Mouse (Mus musculus): ENCODE results near the gene Olfr98. TPM values are rescaled to one million over a fixed set of nuclear protein-coding genes. Genes with fewer than 3 reads are reported as not detected.
"Not testable (repeated sequence)": the region's sequence is repeated elsewhere in the genome, so short reads cannot be mapped to it uniquely, and the experiment has no call there.

Olfr98 gene
- total RNA-seq (2021): not detected
- long read RNA-seq, experiment 1: 0 reads
- long read RNA-seq, experiment 2: 0 reads

DNA sequence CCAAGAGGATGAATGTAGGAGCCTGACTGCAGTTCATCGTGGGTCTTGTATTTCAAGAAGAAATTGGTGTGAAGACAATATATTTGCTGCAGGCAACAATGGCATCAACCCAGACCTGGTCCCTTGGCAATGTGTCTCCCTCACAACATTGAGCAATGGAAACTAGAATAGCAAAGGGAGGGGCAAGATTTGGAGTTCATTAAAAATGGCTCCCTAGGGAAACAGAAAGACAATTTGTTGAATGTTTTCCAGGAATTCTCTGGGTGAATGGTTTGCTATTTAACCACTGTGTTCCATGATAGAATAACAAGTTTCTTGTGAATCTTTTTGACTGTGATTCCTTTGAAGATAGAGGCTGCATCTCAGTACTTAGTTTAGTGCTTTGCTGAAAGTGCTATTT lies at the start of gene Olfr98:
Olfr98 (minus strand) TSS at position 124 of the 400 bp plus-strand sequence.
- DNase-seq: peak; percentile 30

DNA sequence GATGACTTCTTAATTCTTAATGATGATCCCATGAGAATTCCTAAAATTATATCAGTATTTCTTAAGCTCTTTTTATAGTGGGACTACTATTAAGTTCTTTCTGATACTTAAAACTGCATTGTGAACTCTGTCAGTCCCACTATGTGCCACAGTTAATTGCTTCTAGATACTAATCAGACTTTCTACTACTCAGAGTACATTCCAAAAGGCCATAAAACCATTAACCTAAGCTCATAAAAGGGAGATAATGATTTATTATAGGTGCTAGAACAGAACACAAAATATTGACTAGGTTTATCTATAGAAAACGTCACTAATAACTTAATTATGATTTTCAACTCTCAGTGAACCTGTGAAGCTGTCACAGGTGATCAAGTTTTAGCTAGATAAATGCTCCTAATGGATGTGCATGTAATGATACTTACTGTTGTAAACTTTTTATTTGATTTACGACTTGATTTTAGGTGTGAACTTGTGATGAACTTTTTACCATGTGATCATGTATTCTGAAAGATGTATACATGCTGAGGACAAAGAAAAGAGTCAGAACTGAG lies 46.7 kb upstream of the Olfr98 start:
- no peak for DNase-seq

DNA sequence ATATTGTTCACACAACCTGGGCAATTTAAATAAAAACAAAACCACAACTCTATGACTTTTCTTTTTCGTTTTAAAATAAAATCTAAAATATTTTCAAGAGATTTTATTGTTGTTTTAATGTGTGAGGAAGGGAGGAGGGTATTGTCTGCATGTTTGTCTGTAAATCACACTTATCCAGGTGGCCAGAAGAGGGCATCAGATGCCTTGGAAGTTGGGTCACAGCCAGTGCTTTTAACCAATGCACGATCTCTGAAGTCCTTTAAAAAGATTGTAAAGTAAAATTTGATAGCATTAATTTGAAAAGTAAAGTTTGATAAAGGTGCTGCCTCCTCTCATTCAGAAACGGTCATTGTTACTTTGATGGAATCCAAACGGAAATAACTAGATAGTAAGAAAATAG lies 44.9 kb upstream of the Olfr98 start:
- peak; percentile 15 for DNase-seq

DNA sequence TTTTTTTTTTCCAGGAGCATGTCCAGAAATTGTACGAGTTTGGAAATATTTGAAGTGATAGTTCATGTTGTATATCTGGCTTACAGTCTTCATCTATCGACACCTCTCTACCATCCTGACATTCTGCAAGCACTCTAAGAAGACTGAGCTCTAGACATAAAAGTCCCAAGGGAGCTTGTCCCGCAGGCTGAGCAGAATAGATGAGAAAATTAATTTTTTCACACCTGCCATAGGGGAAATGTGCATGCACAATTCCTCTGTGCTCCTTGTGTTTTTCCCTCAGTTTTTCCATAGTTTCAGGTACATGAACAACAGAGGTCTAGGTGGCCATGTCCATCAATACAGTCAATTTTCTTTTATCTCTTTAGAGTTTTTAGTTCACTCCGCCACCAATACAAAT lies 40.7 kb upstream of the Olfr98 start, which contains the start of gene Olfr101:
Olfr101 (minus strand) TSS at position 101 of the 400 bp plus-strand sequence.
- no peak for DNase-seq

DNA sequence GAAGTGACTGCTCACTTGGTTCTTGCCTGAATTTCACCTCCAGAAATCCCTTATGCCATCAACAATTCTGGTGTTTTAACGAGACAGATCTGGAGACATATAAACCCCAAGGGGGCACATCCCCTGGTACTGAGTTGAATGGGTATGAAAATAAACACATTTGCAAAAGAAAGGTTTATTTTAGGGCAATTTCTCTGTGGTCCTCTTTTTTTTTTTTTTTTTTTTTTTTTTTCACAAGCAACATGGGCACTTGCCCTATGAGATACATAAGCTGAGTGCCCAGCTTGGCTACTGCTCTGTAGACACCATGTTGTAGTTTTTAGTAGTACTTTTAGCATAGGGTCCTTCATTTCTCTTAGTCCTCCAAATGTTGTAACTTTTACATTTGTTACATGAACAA lies 19.8 kb upstream of the Olfr98 start, which contains the start of gene Olfr99:
Olfr99 (minus strand) TSS at position 101 of the 400 bp plus-strand sequence.
- DNase-seq: no peak

DNA sequence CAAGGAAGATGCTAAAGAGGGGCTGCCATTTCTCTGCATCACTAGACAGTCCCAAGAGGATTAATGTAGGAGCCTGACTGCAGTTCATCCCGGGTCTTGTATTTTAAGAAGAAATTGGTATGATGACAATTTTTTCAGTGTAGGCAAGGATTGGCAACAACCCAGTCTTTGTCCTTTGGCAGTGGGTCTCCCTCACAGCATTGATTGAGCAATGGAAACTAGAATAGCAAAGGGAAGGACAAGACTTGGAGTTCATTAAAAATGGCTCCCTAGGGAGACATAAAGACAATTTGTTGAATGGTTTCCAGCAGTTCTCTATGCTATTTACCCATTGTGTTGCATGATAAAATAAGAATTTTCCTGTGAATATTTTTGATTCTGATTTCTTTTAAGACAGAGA lies 16.8 kb upstream of the Olfr98 start:
- DNase-seq: peak; percentile 16

DNA sequence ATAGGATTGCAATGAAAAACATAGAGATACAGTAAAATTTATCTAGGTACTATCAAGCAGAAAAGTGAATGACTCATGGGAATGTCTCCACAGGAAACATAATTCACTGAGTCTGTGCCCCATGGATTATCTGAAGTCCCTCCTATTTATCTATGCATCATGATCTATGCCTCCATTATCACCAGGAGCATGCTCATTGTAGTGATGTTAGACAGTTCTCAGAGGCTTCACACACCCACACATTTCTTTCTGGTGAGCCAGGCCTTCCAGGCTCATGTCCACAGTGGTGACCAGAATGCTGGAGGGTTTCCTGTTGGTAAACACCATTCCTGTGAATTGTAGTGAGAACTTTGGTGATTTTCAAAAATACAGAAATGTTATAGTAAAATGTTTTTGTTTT lies 13.0 kb upstream of the Olfr98 start:
- DNase-seq: no peak

DNA sequence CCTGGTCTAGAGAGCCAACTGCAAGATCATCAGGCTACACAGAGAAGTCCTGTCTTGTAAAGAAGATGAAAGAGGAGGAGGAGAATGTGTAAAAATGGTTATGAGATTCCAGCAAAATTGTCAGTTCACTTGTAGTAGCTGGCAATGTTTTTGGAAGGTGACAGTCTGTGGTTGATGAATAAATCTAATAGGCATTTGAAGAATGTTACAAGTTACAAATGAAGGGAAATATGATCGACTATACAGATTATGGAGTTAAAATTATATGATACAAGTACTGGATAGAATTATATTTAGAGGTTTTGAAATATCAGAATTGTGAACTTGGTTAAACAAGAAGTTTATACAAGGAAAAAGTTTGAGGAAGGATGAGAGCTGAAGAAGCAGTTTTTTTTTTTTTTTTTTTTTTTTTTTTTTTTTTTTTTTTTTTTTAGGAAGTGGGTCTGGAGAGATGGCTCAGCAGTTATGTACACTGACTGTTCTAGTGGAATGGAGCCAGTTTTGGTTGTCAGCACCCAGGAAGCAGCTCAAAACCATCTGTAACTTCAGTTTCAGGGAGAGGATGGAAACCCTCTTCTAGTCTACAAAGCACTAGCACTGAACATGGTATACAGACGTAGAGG lies 12.2 kb upstream of the Olfr98 start:
- no peak for DNase-seq

DNA sequence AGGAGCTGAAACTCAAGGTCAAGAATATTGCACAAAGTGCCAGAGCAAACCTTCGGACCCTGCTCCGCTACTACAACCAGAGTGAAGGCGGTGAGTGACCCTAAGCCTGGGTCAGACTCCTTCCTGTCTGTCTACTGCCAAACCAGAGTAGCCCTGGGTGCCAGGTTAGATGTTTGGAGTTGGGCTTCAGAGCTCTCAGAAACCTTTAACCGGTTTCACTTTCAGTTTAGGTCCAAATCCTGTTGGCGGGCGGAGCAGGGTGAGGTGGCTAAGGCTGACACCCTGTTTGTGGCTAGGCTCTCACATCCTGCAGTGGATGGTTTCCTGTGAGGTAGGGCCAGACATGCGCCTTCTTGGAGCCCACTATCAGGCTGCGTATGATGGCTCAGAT lies 7.1 kb upstream of the Olfr98 start:
- DNase-seq: peak; percentile 53

DNA sequence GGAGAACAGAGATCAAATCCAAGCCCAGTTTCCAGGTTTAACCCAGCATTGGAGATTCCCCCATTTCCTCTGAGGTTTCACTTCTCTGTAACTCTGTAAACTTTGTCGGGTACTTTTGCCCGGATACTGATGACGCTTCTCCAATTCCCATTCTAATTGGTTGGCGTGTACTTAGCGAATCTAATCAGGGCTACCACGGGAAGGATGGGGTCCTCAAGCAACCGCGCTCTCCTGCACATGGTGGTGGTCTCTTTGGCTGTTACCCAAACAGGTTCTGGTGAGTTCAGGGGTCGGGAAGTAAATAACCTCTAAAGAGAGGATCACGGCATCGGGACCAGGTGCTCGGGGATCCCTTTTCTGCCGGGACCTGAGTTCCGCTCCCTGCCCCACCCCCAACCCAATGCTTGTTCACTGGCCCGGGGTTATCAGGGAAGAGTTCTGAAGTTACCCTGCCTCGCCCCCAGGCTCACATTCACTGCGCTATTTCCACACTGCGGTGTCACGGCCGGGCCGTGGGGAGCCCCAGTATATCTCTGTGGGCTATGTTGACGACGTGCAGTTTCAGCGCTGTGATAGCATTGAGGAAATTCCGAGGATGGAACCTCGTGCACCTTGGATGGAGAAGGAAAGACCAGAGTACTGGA lies 6.6 kb upstream of the Olfr98 start, which contains the start of gene H2-M3:
H2-M3 (plus strand) TSS at position 163 of the 644 bp plus-strand sequence.
- DNase-seq: peak; percentile 92

DNA sequence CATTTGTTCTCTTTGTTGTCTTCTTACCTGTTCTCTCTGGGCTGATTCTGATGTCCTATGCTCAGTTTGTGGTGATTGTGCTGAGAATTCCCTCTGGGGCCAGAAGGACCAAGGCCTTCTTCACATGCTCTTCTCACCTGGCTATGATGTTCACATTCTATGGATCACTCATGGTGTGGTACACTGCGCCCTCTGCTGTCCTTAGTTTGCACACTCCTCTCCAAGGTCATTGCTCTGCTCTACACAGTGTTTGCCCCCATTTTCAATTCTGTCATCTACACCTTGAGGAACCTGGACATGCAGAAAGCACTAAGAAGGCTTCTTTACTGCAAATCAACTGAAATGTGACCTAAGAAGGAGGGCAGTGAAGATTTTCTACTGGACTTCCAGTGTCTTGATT lies 13.0 kb downstream of the Olfr98 start:
- DNase-seq: peak; percentile 12

DNA sequence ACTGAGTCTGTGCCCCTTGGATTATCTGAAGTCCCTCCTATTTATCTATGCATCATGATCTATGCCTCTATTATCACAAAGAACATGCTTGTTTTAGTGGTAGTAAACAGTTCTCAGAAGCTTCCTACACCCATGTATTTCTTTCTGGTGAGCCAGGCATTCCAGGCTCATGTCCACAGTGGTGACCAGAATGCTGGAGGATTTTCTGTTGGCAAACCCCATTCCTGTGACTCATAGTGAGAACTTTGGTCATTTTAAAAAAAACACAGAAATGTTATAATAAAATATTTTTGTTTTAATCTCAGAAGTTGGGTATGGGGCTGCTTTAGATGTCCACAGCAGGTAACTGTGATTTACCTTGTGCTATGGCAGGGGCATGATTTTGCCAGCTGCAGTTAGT lies 14.1 kb downstream of the Olfr98 start:
- no peak for DNase-seq

DNA sequence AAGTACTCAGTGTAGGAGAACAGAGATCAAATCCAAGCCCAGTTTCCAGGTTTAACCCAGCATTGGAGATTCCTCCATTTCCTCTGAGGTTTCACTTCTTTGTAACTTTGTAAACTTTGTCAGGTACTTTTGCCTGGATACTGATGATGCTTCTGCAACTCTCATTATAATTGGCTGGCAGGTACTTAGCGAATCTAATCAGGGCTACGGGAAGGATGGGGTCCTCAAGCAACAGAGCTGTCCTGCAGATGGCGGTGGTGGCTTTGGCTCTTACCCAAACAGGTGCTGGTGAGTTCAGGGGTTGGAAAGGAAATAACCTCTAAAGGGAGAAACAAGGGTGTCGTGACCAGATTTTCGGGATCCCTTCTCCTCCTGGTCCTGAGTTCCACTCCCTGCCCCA lies 16.8 kb downstream of the Olfr98 start:
- peak; percentile 53 for DNase-seq

DNA sequence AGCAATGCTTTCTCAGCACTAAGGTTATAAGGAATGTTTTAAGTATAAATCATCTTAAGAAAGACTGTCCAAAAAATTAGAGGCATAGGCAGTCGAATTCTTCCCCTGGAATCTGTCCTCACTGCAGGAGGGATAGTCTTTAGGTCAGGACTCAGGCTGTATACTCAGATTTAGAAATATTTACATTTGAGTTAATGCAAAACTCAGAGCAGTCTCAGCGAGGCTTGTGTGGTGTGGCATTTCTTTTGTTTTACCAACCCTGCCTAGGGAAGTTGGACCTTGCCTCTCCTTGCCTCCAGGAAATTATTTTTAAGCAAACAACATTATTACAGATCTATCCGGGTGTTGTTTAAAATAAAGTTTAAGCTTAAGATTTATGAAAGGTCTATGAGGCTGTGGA lies 21.4 kb downstream of the Olfr98 start:
- no peak for DNase-seq

DNA sequence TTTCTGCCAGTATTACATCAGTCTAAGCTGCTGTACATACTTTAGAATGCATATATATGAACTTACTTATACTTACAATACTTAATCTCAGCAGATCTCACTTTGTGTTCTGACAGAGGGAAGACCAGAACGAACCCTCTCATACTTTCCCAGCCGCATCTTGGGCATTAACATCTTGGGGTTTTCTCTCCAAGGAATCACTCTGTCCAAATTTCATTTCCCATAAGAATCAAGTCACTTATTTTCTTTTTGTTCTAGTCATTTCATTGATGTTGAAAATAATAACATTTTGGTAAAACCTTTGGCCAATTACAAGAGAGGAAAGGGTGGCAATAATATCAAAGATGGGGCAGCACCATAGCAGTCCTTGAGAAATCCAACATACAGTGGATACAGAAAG lies 26.3 kb downstream of the Olfr98 start, which contains the start of gene Olfr97:
Olfr97 (minus strand) TSS at position 101 of the 400 bp plus-strand sequence.
- DNase-seq: not testable (repeated sequence)

DNA sequence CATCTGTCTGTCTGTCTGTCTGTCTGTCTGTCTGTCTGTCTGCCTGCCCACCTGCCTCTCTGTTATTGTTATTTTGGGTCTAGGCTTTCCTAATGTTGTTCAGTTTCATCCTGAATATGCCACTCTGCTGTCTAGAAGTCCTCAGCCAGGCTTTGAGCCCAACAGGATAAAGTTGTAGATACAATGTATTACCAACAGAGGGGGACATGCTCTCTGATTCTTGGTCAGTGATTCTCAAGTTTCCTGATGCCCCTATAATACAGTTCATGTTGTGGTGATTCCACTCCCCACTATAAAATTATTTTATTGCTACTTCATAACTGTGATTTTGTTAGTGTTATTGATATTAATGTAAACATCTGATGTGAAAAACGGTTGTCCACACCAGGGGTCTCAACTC lies 41.7 kb downstream of the Olfr98 start:
- DNase-seq: no peak

DNA sequence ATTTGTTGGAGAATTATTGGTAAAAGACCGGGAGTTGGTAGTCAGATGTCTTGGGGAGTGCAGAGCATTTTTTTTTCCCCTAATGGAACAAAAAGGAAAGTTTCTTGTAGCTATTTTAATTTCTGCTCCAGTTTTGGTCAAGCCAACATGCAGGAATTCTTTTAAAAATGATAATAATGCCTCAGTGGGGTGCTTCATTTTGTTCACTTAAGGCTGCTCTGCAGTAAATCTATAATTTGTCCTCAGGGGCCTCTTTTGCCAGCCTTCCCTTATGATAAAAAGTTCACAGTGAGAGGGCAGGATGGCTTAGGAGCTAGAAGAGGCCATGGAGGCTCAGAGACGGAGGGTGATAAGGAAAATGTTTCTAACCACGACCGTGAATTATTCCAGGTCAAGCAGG lies 43.7 kb downstream of the Olfr98 start, which contains the start of gene Olfr96:
Olfr96 (plus strand) TSS at position 301 of the 400 bp plus-strand sequence.
- no peak for DNase-seq

DNA sequence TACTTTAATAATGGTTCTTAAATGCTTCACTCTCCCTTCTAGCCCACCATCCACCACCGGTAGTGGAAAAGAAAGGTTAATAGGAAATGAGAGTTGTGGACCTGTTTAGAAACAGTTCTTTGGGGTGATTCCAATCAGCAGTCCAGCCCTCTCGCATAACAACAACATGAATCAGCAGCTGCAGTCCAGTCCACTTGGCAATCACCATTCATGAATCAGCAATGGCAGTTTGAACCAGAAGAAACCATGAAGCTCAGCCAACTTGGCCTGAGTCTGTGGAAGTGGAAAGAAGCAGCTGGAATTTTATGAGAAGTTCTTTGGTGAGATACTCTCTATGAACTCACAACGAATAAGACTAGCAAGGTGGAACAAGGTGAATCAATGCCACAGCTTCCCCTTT lies 45.1 kb downstream of the Olfr98 start:
- DNase-seq: peak; percentile 24

DNA sequence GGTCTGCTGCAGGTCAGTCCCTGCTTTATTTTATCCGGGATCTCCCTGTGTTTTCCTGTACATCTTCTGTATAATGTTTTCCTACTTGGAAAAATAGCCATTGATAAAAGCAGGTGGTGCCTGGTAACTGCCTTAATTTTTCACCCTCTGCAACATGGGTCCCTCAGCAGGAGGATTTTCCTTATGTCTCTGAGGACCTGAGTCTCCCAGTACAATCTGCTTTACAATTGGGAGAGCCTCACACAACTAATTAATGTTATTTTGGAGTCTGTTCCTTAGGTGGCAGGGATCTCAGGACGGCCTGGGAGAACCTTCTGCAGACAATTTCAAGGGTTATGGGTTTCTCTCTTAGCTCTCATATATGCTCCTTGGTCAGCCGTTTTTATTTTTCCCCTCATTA lies 50.5 kb downstream of the Olfr98 start, which contains the start of gene Olfr95:
Olfr95 (minus strand) TSS at position 101 of the 400 bp plus-strand sequence.
- DNase-seq: no peak
